Mouse (Mus musculus) intestine, embryonic 15.5 days (tissue): Measurements from ENCODE around the gene Gskip. TPM values are rescaled to one million over a fixed set of nuclear protein-coding genes. Genes with fewer than 3 reads are reported as not detected.

Experiments
- ATAC-seq: fragments of 200-750 bp; cut with Nextera tagmentation; 2 replicates; pipeline ENCODE4 v1.8.0; 2017; ENCODE audit warnings: moderate TSS enrichment, moderate library complexity
- H3K27ac ChIP-seq: fragments of 300-500 bp; sonication (generic); 2 replicates; pipeline ENCODE4 v1.5.1; 2015; ENCODE audit warnings: mild to moderate bottlenecking, inconsistent platforms
- H3K27me3 ChIP-seq: fragments of 300-500 bp; sonication (generic); replicated peaks from 2 replicates; pipeline ENCODE4 v1.6.1; 2015; ENCODE audit warnings: inconsistent platforms
- H3K36me3 ChIP-seq: fragments of 300-500 bp; sonication (generic); 2 replicates; pipeline ENCODE4 v1.6.1; 2015; ENCODE audit warnings: inconsistent platforms
- H3K4me1 ChIP-seq: fragments of 300-500 bp; sonication (generic); replicated peaks from 2 replicates; pipeline ENCODE4 v1.6.1; 2015; ENCODE audit warnings: inconsistent platforms
- H3K4me2 ChIP-seq: fragments of 300-500 bp; sonication (generic); replicated peaks from 2 replicates; pipeline ENCODE4 v1.6.1; 2015; ENCODE audit warnings: mild to moderate bottlenecking, inconsistent platforms
- H3K4me3 ChIP-seq: fragments of 300-500 bp; sonication (generic); replicated peaks from 2 replicates; pipeline ENCODE4 v1.5.1; 2015; ENCODE audit warnings: inconsistent platforms
- H3K9ac ChIP-seq: fragments of 300-500 bp; sonication (generic); 2 replicates; pipeline ENCODE4 v1.6.1; 2015; ENCODE audit warnings: inconsistent platforms
- H3K9me3 ChIP-seq: fragments of 300-500 bp; sonication (generic); 2 replicates; pipeline ENCODE4 v1.6.1; 2016; ENCODE audit warnings: inconsistent platforms
- WGBS: fragments of 180-500 bp; shearing (Covaris S2); methylation state at CpG from one replicate; pipeline ENCODE4 v1.1.7; 2015; 5-methylcytosine and 5-hydroxymethylcytosine counted together
- polyA plus RNA-seq: library from polyadenylated mRNA; unstranded; fragments of >200 nt; fragmentation: Nextera tagmentation; extraction: Ambion mirVana; gene quantifications from 2 replicates; pipeline ENCODE4 v1.2.1, GENCODE M21; 2015

Gskip gene
- polyA plus RNA-seq, 1 experiment from 2014 or later, result 29.4 TPM

DNA sequence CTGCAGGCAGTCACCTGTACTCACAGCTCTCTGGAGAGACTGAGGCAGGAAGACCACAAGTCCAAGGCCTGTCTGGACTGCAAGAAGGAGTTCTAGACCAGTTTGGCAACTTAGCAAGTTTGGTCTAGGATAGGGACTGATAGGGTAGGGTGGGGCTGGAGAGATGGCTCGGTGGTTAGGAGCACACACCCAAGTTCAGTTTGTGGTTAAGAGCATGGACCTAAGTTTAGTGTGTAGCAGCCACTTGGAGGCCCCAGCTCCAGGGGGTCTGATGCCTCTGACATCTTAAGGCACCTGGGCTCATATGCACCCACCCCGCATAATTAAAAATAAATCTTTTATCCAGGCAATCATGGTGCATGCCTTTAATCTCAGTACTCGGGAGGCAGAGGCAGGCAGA lies 42.6 kb downstream of the Gskip start:
- no peak overlapping the region for H3K4me3 ChIP-seq
- no peaks in the 10 kb centered on the region for H3K4me1 ChIP-seq
- no peak overlapping the region for H3K27ac ChIP-seq
- 81% methylated on average over 3 of the region's 3 CpGs for WGBS
- H3K4me2 ChIP-seq, result no peak overlapping the region
- no peaks in the 10 kb centered on the region for H3K9me3 ChIP-seq
- 0 out of 2 replicates have a peak, but pooled peaks have one; percentile 14 for ATAC-seq
- no peaks in the 10 kb centered on the region for H3K36me3 ChIP-seq
- no peaks in the 10 kb centered on the region for H3K27me3 ChIP-seq
- no peak overlapping the region for H3K9ac ChIP-seq

DNA sequence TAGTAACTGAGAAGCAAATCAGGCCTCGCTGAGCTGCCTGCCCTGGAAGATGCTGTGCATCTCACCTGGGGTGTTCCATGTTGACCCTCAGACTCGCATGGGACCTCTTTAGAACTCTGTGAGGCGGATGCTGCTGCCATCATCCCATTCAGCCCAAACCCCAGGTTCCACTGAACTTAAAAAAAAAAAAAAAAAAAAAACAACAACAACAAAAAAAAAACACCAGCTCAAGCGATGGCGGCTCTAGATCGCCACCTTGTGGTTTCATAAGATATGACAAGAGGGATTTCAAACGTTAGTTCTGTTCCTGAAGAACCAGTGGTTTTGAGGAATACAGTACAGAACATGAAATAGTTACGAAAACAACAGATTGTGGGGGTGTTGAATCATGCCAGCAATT lies 43.3 kb downstream of the Gskip start:
- Histone ChIP-seq H3K27me3 (no peaks in the 10 kb centered on the region), H3K9ac (no peak overlapping the region), H3K27ac (no peak overlapping the region), H3K4me1 (no peaks in the 10 kb centered on the region), H3K36me3 (no peaks in the 10 kb centered on the region), H3K9me3 (no peaks in the 10 kb centered on the region), H3K4me3 (no peak overlapping the region), H3K4me2 (no peak overlapping the region)
- ATAC-seq, result no peak
- WGBS, result 35% methylated on average over 8 of the region's 8 CpGs

DNA sequence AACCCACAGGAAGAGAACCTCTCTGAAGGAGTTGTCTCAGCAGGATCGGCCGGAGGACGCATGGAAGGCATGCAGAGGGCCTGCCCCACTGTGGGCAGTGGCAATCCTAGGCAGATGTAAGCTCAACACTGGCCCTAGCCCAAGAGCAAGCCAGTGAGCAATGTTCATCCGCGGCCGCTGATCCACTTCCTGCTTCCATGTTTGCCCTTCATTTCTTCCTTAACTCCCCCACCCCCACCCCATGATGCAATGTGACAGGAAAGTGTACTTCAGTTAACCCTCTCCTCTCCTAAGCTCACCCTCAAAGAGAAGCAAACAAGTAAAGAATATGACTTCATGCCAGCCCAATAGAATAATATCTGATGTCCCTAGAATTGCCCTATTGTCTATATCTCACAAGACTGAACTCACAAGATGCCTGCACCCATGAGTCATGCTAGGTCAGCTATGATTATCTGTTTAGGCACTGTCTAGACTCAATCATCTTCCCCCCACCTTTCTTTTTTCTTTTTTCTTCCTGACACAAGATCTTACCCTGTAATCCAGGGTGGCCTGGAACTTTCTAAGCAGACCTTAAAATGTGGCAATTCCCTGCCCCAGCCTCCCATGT lies 46.3 kb downstream of the Gskip start:
- no peak for ATAC-seq
- Histone ChIP-seq H3K4me2 (no peak overlapping the region), H3K4me1 (no peaks in the 10 kb centered on the region), H3K27ac (no peak overlapping the region), H3K9me3 (no peaks in the 10 kb centered on the region), H3K4me3 (no peak overlapping the region), H3K27me3 (no peaks in the 10 kb centered on the region), H3K36me3 (no peaks in the 10 kb centered on the region), H3K9ac (no peak overlapping the region)
- WGBS, result 69% methylated on average over 6 of the region's 6 CpGs

DNA sequence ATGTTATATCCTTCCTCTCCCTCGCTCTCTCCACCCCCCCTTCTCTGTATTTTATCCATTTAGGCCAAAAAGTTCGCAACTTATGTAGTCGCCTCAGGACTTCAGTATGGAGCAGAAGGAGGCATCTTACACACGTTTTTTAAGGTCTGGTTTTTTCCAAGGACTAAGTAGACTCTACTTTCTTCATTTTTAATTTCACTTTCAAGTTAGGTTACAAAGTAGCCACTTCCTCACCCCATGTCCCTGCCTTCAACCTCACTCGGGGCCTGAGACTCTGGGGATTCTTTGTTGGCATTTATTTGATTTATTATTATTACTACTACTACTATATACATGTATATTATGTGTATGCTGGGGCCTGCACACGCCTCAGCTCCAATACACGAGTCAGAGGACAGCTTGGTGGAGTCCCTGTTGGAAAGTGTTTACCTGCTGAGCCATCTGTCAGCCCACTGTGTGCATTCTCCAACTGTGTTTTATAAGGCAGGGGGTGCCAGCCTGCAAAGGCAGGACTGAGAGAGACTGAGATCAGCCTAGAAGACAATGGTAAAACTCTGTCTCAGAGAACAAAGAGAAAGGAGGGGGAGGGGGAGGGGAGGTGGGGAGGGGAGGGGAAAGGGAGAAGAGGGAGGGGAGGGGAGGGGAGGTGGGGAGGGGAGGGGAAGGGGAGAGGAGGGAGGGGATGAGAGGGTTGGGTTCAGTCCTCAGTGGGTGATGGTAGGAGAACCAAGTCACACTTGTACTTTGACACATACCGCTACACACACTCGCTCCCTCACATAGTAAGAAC lies 48.9 kb downstream of the Gskip start:
- WGBS, result 66% methylated on average over 9 of the region's 9 CpGs
- no peak for ATAC-seq
- H3K27me3 ChIP-seq, result no peaks in the 10 kb centered on the region

DNA sequence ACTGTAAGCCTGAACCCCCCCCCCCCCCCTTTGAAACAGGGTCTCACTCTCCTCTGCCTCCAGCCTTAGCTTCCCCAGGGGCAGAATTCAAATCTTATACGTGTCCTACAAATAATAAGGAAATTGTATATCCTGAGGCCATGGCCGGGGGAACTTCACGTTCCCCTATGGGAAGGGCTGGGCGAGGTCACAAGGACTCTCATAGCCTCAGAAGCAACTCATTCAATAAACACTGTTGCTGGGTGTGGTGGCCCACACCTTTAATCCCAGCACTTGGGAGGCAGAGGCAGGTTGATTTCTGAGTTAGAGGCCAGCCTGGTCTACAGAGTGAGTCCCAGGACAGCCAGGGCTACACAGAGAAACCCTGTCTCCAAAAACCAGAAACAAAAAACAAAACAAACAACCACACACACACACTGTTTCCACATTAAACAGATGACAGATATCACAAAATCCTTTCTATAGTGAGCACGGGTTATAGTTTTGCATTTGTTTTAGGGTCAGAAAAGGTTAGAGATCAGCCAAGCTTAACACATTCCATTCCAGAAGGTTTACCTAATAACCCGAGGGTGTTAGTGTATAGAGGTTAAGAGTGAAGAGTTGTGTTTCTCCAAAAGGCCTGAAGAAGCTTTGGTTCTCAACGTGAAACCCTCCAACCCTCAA lies 50.7 kb downstream of the Gskip start:
- no peaks in the 10 kb centered on the region for H3K4me1 ChIP-seq
- ATAC-seq, result no peak
- H3K4me3 ChIP-seq, result no peak overlapping the region
- H3K27ac ChIP-seq, result no peak overlapping the region
- H3K9ac ChIP-seq, result no peak overlapping the region
- H3K4me2 ChIP-seq, result no peak overlapping the region
- no peaks in the 10 kb centered on the region for H3K9me3 ChIP-seq
- WGBS, result 67% methylated on average over 7 of the region's 7 CpGs
- no peaks in the 10 kb centered on the region for H3K27me3 ChIP-seq
- H3K36me3 ChIP-seq, result no peaks in the 10 kb centered on the region

More for the DNA sequence above, 48.9 kb downstream of the Gskip start:
- Histone ChIP-seq H3K36me3 (no peaks in the 10 kb centered on the region), H3K4me3 (no peak overlapping the region), H3K9ac (no peak overlapping the region), H3K4me1 (no peaks in the 10 kb centered on the region), H3K27ac (no peak overlapping the region), H3K4me2 (no peak overlapping the region), H3K9me3 (no peaks in the 10 kb centered on the region)

DNA sequence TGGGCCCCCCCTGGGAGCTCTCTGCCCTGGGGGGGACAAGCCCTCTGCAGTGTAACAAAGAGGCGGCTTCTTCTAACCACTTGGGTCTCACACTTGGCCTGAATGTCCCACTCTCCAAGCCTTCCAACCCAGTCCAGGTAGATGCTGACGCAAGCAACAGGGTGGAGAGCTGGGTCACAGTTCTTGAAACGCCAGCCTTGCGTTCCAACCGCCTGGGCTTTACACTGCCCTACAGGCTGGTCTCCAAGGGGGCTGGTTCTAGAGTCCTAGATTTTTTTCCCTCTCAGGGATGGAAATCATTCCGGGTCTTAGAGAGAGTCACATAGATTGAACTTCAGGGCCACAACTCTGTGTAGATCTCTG lies 51.2 kb downstream of the Gskip start:
- no peaks in the 10 kb centered on the region for H3K4me1 ChIP-seq
- H3K4me3 ChIP-seq, result no peak overlapping the region
- H3K27ac ChIP-seq, result no peak overlapping the region
- no peak overlapping the region for H3K9ac ChIP-seq
- H3K4me2 ChIP-seq, result no peak overlapping the region
- no peaks in the 10 kb centered on the region for H3K9me3 ChIP-seq
- WGBS, result 89% methylated on average over 6 of the region's 6 CpGs
- ATAC-seq, result no peak
- no peaks in the 10 kb centered on the region for H3K27me3 ChIP-seq
- H3K36me3 ChIP-seq, result no peaks in the 10 kb centered on the region

DNA sequence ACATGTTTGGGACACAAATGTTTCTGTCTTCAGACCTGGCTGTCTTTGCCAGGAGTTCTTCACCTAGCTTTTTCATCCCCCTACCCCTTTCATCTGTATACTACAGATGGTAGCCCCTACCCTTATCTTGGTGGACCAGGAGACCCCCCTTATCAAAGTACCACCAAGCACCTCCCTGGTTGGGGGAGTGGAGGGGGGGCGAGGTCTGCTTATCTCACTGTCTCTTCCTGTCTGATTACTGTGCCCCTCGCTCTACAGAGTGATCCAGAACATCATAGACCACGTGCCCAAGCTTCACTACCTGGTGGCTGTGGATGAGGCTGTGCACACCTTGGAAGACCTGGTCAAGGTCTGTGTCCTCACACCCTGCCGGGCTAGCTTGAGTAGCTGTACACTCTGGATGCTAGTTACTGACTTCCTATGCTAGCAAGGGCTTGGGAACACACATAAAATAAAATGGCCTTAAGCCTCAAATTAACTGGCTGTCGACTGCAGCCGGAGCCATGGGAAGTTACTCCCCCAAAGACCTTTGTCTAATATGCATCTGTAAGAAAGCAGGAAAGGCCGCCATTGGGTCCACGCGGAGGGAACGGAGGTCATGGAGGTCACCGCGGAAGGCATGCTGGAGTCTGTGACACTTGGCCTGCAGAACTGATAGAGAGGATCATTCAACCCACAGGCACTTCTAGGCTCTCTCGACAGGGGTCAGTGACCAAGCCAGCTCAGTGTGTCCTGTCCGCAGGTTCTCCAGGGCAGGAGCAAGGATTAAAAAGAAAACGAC lies 53.9 kb downstream of the Gskip start:
- H3K27ac ChIP-seq, result no peak overlapping the region
- H3K36me3 ChIP-seq, result no peaks in the 10 kb centered on the region
- H3K4me3 ChIP-seq, result no peak overlapping the region
- no peak overlapping the region for H3K4me2 ChIP-seq
- no peaks in the 10 kb centered on the region for H3K4me1 ChIP-seq
- 80% methylated on average over 15 of the region's 15 CpGs for WGBS
- no peak for ATAC-seq
- no peak overlapping the region for H3K9ac ChIP-seq
- no peaks in the 10 kb centered on the region for H3K27me3 ChIP-seq
- H3K9me3 ChIP-seq, result no peaks in the 10 kb centered on the region

DNA sequence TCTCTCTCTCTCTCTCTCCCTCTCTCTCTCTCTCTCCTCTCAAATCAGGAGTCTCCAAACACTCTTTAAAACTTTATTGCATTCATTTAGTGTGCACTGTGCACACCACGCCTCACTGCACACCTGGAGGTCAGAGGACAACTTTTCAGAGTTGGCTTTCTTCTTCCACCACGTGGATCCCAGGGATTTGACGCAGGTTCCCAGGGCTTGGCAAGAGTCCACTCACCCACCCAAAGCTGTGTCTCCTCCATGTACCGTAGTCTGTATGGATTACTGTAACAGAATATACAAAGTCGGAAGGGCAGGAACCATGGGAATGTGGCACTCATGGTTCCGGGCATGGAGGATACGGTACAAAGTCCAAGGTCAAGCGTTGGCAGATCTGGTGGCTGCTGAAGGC lies 55.0 kb downstream of the Gskip start:
- no peaks in the 10 kb centered on the region for H3K36me3 ChIP-seq
- WGBS, result 87% methylated on average over 8 of the region's 8 CpGs
- no peak for ATAC-seq

DNA sequence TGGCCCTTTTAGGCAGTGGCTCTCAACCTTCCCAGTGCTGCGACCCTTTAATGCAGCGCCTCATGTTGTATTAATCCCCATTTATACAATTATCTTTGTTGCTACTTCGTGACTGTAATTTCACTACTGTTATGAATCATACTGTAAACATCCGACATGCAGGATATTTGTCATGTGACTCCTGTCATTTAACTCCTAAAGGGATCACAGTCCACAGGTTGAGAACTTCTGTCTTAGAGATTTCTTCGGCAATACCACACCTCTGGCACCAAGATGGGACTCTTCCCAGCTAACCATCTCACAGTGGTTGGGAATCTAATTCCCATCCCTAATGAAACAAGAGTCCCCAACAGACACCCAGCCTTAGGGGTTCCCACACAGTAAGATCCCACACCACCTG lies 63.5 kb downstream of the Gskip start:
- Histone ChIP-seq H3K4me2 (no peak overlapping the region), H3K27ac (no peak overlapping the region), H3K9me3 (no peaks in the 10 kb centered on the region), H3K27me3 (no peaks in the 10 kb centered on the region), H3K36me3 (no peaks in the 10 kb centered on the region), H3K4me1 (0 out of 2 replicates have a peak, but pooled peaks cover 3% of the 10 kb centered on the region), H3K9ac (no peak overlapping the region), H3K4me3 (no peak overlapping the region)
- 49% methylated on average over 5 of the region's 5 CpGs for WGBS
- peak; percentile 55 for ATAC-seq

More for the DNA sequence above, 55.0 kb downstream of the Gskip start:
- Histone ChIP-seq H3K9me3 (no peaks in the 10 kb centered on the region), H3K27me3 (no peaks in the 10 kb centered on the region), H3K4me2 (no peak overlapping the region), H3K9ac (no peak overlapping the region), H3K4me1 (no peaks in the 10 kb centered on the region), H3K4me3 (no peak overlapping the region), H3K27ac (no peak overlapping the region)

Other genes starting within 250 kb of the Gskip start
- 0.78 and 1.4 TPM in 2 replicates for gene D430019H16Rik, start 231.0 kb upstream of the Gskip start, polyA plus RNA-seq
- gene Bdkrb2, start 121.6 kb upstream of the Gskip start, polyA plus RNA-seq, result 4.5 and 4.6 TPM in 2 replicates
- gene Bdkrb1, start 81.7 kb upstream of the Gskip start, polyA plus RNA-seq, result 0.31 and 0.37 TPM in 2 replicates
- 12.6 and 13.0 TPM in 2 replicates for gene Atg2b, start 382 bp downstream of the Gskip start, polyA plus RNA-seq
- gene Ak7, start 21.1 kb downstream of the Gskip start, polyA plus RNA-seq, result 0.70 and 0.97 TPM in 2 replicates
- gene Papola, start 99.9 kb downstream of the Gskip start, polyA plus RNA-seq, result 189 and 225 TPM in 2 replicates